Mouse (Mus musculus) right cerebral cortex, postnatal 4 days (tissue): ENCODE results near the gene Ripply1.

Source experiments
- DNase-seq: peaks from one replicate; pipeline ENCODE4 v3.0.0-alpha.2; 2022

Gene Ripply1

GRCm38 (mm10) chrX:139782278-139783044, at the start of gene Ripply1:
TSS of gene Ripply1 (minus strand) at chrX:139782353.
- DNase-seq, result no peak

DNA sequence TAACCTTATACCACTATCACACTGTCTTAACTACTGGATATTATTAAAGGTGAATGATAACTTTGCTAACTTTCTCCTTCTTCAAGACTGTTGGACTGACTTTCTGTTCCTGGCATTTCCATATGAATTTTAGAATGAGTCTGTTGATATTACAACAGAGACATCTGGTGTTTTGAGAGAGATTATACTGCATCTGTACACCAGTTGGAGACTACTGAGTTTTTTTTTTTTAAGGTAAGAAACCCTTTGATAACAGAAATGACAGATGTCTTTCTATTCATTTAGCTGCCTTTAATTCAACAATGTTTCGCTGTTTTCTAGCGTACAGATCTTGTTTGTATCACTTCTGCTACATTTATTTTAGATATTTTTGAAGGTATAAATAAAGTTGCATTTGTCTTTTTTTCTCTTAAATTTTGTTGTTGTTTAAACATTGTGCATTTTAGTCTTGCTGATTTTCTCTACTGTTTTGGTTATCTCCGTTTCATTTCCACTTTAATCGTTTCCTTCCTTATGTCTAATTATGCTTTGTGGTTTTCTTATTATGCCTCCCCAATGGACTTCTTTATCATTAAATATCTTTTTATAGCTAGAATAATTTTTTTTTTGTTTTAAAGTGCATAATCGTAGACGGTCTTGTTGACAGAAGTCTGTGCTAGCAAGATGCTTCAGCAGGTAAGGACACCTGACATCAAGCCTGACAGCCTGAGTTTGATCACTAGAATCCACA, 46.4 kb upstream of the Ripply1 start:
- no peak for DNase-seq

- no peak for DNase-seq
Observed at GRCm38 (mm10) chrX:139826926-139827325, 44.8 kb upstream of the Ripply1 start.

- DNase-seq, result no peak
Observed at GRCm38 (mm10) chrX:139825402-139825801, 43.2 kb upstream of the Ripply1 start.

- no peak for DNase-seq
Observed at GRCm38 (mm10) chrX:139815201-139815600, 33.0 kb upstream of the Ripply1 start.

DNA sequence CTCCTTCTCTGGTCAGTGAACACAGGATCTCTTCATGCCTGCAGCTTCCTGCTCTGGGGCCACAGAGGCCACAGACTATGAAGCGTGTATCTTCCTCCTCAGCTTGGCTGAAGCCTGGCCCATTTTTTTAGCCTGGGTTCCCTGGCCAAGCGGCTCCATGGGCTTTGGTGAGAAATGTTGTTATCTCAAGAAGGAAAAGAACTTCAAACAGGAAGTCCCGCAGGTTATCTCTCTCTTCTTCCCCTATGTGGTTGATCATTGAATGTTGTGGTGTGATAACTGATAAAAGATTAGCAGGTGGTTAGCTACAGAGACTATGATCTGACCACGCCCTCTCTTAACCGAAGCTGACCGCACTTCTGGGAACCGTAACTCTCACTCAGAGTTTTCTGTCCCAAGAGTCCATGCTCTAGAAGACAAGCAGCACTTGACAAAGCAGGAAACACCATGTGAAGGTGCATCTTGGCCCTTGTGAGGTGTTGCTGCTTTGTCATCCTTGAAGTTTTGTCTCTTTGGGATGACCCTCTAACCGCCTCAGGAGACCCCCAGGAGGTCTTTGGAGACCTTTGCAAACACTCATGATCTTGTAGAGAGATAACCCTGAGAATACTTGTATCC, 32.0 kb upstream of the Ripply1 start:
- DNase-seq, result no peak

- no peak for DNase-seq
Observed at GRCm38 (mm10) chrX:139813299-139814002, 31.3 kb upstream of the Ripply1 start.

DNA sequence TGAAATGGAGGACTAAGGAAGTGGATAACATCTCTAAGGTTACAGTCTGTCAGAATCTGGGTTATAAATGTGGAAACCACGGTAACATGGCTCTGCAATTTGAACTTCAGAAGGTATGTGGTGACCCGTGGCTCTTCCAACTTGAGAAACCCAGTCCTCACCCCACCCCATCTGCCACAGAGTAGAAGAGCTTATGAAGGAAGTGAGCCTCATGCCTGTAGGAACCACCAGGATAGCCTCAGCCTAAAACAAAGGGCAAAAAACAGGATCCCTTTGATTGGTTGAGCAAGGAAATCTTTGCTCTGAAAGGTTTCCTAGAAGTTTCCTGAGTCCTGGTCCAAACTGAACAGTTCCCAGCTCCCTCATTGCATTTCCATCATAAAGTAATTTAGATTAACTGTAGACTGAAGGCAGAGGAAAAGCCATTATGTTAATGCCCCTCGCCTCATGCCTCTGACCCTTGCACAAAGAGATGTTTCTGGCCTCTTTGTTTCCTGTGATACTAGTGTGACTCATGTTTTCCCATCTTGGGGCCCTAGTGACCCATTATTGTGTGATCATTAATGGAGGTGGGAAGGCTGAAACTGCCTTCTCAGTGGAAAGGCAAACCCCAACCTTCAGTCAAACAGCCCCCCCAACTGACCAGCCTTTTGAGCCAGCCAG, 30.6 kb upstream of the Ripply1 start:
- DNase-seq, result no peak

- DNase-seq, result no peak
Observed at GRCm38 (mm10) chrX:139808501-139808900, 26.3 kb upstream of the Ripply1 start.

- DNase-seq, result no peak
Observed at GRCm38 (mm10) chrX:139808085-139808484, 25.9 kb upstream of the Ripply1 start.

GRCm38 (mm10) chrX:139807391-139807790, 25.2 kb upstream of the Ripply1 start:
- no peak for DNase-seq

DNA sequence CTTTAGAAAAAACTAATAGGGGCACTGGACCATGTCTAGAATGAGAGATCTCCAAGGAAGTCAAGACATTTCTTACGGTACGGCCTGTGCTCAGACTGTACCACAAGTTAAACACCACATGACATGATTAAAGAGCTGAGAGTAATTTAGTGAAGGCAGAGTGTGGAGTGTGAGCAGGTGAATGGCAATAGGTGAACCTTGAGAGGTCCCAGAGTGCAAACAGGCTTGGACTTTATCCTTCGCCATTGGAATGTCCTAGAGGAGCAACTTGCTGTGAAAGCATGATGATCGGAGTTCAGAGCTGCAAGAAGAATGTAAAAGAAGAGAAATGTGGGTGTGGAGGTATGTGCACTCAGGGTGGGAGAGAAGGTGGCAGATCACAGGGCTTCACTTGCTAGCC, 23.8 kb upstream of the Ripply1 start:
- DNase-seq, result no peak

GRCm38 (mm10) chrX:139803028-139803427, 20.9 kb upstream of the Ripply1 start:
- DNase-seq, result no peak

DNA sequence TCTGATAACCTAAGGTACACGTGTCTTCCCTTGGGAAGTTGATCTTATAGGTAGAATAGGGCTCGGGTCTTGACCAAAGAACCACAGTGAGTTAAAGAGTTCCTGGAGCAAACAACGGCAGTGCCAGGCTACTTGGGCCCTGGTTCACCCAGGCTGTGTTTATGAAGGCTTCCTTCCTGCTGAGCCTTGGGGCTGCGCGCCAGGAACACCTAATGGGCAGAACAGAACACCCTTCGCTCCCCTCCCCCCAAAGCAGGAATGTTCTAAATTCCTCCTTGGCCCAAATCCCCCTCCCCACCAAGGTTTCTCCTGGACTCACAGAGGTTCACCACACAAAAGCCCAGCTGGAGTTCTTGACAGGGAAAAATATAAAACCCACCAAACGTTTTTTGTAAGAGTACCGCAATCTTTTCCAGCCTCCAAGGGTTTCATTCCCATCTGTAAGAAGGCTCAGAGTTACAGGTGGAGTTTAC, 18.3 kb upstream of the Ripply1 start, which contains the start of gene Cldn2:
Cldn2 (plus strand) TSS at position 423 of the 473 bp plus-strand sequence.
- no peak for DNase-seq

DNA sequence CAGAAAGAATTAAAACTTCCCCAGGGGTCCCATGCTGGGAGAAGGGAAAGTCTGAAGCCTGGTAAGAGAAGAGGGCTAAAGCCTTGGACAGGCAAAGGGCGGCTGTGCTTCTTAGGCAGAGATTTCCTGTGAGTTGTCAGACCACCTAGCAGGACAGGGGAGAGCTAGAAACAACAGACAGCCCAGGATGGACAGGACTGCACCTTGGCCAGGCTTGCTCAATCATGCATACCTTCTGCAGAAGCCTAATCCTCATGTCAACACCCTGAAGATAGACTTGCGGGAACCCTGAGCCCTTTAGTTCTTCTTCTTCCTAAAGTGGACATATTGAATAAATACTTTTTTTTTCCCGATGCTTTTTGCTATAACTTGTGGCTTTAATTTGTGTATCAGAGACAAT, 17.8 kb upstream of the Ripply1 start:
- DNase-seq, result no peak

DNA sequence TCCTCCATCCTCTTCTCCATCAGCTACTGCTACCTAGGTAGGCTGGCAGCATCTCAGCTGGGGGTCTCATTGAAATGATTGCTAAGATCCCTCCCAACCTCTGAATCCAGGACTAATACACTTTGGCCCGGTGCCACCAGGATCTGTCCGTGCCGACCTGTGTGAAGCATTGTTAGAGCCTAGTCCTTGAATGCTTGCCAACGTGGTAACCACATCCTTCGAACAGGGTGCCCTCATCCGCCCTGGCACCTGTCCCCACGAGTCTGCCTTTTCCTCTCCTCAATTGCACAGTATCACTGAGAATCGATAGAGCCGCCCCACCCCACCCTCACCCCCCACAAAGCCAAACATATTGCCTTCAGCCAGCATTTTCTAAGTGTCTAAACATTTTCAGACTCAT, 15.7 kb upstream of the Ripply1 start:
- no peak for DNase-seq

DNA sequence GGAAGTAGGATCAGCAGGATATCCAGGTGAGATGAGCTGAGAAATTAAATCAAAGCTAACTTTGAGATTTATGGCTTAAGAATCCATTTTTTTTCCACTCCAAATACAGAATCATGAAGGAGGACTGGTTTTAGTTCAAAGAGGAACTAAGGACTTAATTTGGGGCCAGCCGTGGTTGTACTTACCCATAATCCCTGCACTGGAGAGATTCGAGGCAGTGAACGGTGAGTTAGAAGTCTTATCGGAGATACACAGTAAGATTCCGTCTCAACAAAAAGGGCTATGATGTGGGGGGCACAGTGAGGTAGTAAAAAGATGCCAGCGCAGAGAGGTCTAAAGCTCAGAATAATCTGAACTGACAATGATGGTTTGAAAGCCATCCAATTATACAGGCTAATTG, 13.9 kb upstream of the Ripply1 start:
- no peak for DNase-seq

- DNase-seq, result no peak
Observed at GRCm38 (mm10) chrX:139794072-139794845, 12.1 kb upstream of the Ripply1 start.

GRCm38 (mm10) chrX:139785764-139786163, 3.6 kb upstream of the Ripply1 start:
- no peak for DNase-seq

- DNase-seq, result no peak
Observed at GRCm38 (mm10) chrX:139783045-139783422, 881 bp upstream of the Ripply1 start.

DNA sequence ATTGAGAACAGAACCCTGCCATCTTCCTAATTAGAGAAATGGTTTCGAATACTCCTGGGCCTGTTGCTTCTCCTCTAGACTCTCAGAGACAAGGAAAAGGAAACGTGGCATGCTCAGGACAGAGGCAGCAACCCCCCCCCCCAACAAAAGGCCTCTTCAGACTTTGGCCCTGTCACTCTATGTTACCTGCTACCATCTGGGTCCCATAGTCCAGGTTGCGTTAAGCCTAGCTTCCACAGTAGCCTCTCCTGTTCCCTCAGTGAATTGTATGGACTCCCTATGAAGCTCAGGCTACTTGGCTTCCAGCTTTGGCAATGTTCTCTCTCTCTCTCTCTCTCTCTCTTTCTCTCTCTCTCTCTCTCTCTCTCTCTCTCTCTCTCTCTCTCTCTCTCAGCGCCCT, 590 bp downstream of the Ripply1 start:
- DNase-seq, result no peak

DNA sequence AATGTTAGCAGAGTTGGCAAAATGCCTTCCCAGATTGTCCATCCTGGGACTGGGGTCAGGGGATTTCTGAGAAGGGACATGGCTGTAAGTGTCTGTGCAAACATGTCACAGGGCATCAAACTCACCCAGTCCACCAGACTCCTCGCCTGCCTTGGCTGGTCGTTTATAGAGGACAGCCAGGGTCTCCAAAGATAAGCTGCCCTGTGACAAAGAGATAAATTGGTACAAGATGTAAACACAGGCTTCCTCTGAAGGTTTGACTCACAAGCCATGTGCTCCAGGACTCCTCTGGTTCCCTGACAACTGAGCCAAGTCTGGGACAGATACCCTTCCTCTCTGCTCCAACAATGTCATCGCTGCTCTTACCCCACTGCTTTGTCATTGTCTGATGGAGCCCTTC, 1.2 kb downstream of the Ripply1 start:
- DNase-seq, result no peak
